Mouse (Mus musculus): ENCODE data around the gene Slc10a1.

Gene Slc10a1

GRCm38 (mm10) chr12:80922869-80923268 lies 45.6 kb downstream of the Slc10a1 start:
- no peak for TF ChIP-seq GATA4 (IDR thresholded peaks at IDR 0.05; ENCODE audit: insufficient replicate concordance, low read length)

DNA sequence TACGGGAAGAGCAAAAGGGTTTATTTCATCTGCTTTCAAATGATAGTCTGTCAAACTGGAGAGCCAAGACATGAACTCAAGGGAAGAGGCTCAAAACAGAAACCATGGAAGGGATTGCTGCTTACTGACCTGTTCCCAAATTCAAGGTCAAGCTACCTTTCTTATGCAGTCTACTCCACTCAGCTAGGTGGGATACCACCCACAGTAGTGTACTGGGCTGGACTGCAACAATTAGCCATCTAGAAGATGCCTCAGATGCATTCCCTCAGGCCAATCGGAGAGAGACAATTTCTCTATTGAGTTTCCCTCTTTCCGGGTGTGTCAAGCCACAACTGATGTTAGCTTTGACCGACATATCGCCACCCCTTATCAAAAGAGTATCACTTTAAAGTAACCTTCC lies 47.2 kb downstream of the Slc10a1 start:
- TF ChIP-seq GATA4 (IDR thresholded peaks at IDR 0.05; ENCODE audit: insufficient replicate concordance, low read length) = no peak

GRCm38 (mm10) chr12:80917764-80918163 lies 50.7 kb downstream of the Slc10a1 start:
- TF ChIP-seq GATA4 (IDR thresholded peaks at IDR 0.05; ENCODE audit: insufficient replicate concordance, low read length) = no peak

DNA sequence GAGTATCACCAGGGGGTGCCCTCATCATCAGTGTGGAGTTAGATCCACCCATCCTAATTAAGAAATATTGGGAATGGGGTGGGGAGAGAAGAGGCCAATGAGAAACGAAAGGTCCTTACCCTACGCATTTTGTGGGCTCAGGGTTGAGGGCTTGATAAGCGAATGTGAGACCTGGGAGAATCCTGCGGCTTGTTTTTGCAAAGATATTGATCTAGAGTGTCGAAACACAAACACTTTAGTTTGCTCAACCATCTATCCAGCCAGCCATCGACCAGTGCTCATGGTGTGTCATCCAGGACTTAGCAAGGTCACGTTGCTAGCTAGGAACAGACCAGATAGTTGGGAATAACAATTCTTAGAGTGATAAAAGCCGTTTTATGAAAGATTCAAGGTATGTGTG lies 58.9 kb downstream of the Slc10a1 start:
- TF ChIP-seq GATA4 (IDR thresholded peaks at IDR 0.05; ENCODE audit: insufficient replicate concordance, low read length) = peak; percentile 93

Data from liver, adult (tissue).